Mouse (Mus musculus): ENCODE measurements around the gene BC051019.

GRCm38 (mm10) chr7:109713434-109713982 is 10.1 kb downstream of the BC051019 start:
- TF ChIP-seq CTCF (IDR thresholded peaks at IDR 0.05; ENCODE audit: extremely low read depth, insufficient read length, insufficient replicate concordance, low read depth, low read length) (no peak), POLR2A (IDR thresholded peaks at IDR 0.05; ENCODE audit: low read depth, low read length) (no peak)
